Mouse (Mus musculus): Measurements from ENCODE around the gene Papola.

GRCm38 (mm10) chr12:105843243-105844005 is 58.9 kb downstream of the Papola start:
- TF ChIP-seq CTCF (IDR thresholded peaks at IDR 0.05; ENCODE audit: borderline replicate concordance, extremely low read depth, insufficient read depth, insufficient read length), result no peak
- no peak for TF ChIP-seq POLR2A (IDR thresholded peaks at IDR 0.05; ENCODE audit: borderline replicate concordance, extremely low read depth, insufficient read depth, insufficient read length, poor library complexity, severe bottlenecking)

Data from brain, embryonic 14.5 days (tissue).